Mouse (Mus musculus) neural tube, embryonic 13.5 days (tissue): Measurements from ENCODE around the gene Tmem252. TPM values are rescaled to one million over a fixed set of nuclear protein-coding genes. Genes with fewer than 3 reads are reported as not detected.

Experiments used
- polyA plus RNA-seq: library from polyadenylated mRNA; unstranded; fragments of >200 nt; fragmentation: Nextera tagmentation; extraction: Ambion mirVana; gene quantifications from 2 replicates; pipeline ENCODE4 v1.2.1, GENCODE M21; 2015

Gene Tmem252
- polyA plus RNA-seq, 1 experiment from 2014 or later, result 1.5 TPM

Other genes with a start within 250 kb of the Tmem252 start
- gene Fam122a, start 196.7 kb upstream of the Tmem252 start, polyA plus RNA-seq, result 55.6 and 59.6 TPM in 2 replicates
- 0.82 and 1.4 TPM in 2 replicates for gene Pip5k1b, start 118.1 kb upstream of the Tmem252 start, polyA plus RNA-seq
- 0.66 and 1.6 TPM in 2 replicates for gene Pgm5, start 187.8 kb downstream of the Tmem252 start, polyA plus RNA-seq
- 278 and 307 TPM in 2 replicates for gene Gm10053, start 201.7 kb downstream of the Tmem252 start, polyA plus RNA-seq
- not detected in 2 replicates for gene Foxd4, start 227.2 kb downstream of the Tmem252 start, polyA plus RNA-seq